Mouse (Mus musculus) myocyte (in vitro differentiated cells): ENCODE data around the gene Fcamr. TPM values are rescaled to one million over a fixed set of nuclear protein-coding genes. Genes with fewer than 3 reads are reported as not detected.

Source experiments
- H3K27me3 ChIP-seq: one replicate; pipeline ENCODE4 v1.6.1; 2011; ENCODE audit not compliant: control insufficient read depth, insufficient read depth, insufficient read length
- H3K36me3 ChIP-seq: one replicate; pipeline ENCODE4 v1.6.1; 2011; ENCODE audit not compliant: control insufficient read depth, insufficient read depth
- H3K4me2 ChIP-seq: one replicate; pipeline ENCODE4 v1.6.1; 2011; ENCODE audit warnings: low read depth, control low read depth
- H3K4me3 ChIP-seq: one replicate; pipeline ENCODE4 v1.5.1; 2011; ENCODE audit warnings: mild to moderate bottlenecking, control low read depth, moderate library complexity
- H3K79me2 ChIP-seq: one replicate; pipeline ENCODE4 v1.6.1; 2011; ENCODE audit not compliant: control insufficient read depth, insufficient read depth
- H3ac ChIP-seq: one replicate; pipeline ENCODE4 v1.6.1; 2011; ENCODE audit not compliant: control insufficient read depth, insufficient read length
- CEBPB ChIP-seq: IDR thresholded peaks from 2 replicates; pipeline ENCODE4 v1.6.1; 2011; ENCODE audit warnings: mild to moderate bottlenecking, moderate library complexity; ENCODE audit not compliant: poor library complexity, insufficient read depth, severe bottlenecking
- MAX ChIP-seq: IDR thresholded peaks from one replicate; pipeline ENCODE4 v1.6.1; 2011; ENCODE audit warnings: low read depth, mild to moderate bottlenecking, control low read depth
- MYOD1 ChIP-seq, 3 experiments: IDR thresholded peaks; one replicate each; pipeline ENCODE4 v1.6.1; 2011; ENCODE audit warnings: control low read depth in 2 of 3, low read depth in 2 of 3, mild to moderate bottlenecking in 2 of 3, moderate library complexity in 1 of 3; ENCODE audit not compliant: insufficient read length in 2 of 3, control insufficient read depth in 1 of 3
- MYOG ChIP-seq, 3 experiments: IDR thresholded peaks; one replicate each; pipeline ENCODE4 v1.6.1; 2011; ENCODE audit warnings: control low read depth in 2 of 3, low read depth in 2 of 3, mild to moderate bottlenecking in 2 of 3; ENCODE audit not compliant: insufficient read length in 2 of 3, control insufficient read depth in 1 of 3, insufficient read depth in 1 of 3
- POLR2AphosphoS2 ChIP-seq: IDR thresholded peaks from one replicate; pipeline ENCODE4 v1.6.1; 2011; ENCODE audit warnings: low read depth, control low read depth; ENCODE audit not compliant: insufficient read length
- REST ChIP-seq: IDR thresholded peaks from one replicate; pipeline ENCODE4 v1.6.1; 2011; ENCODE audit warnings: mild to moderate bottlenecking, control low read depth, moderate library complexity; ENCODE audit not compliant: insufficient read depth, insufficient read length
- TCF12 ChIP-seq: IDR thresholded peaks from one replicate; pipeline ENCODE4 v1.6.1; 2011; ENCODE audit warnings: mild to moderate bottlenecking, control low read depth; ENCODE audit not compliant: poor library complexity, insufficient read depth, severe bottlenecking
- TCF3 ChIP-seq: IDR thresholded peaks from one replicate; pipeline ENCODE4 v1.6.1; 2011; ENCODE audit warnings: low read depth, control low read depth; ENCODE audit not compliant: insufficient read length
- USF1 ChIP-seq: IDR thresholded peaks from one replicate; pipeline ENCODE4 v1.6.1; 2011; ENCODE audit warnings: low read depth, mild to moderate bottlenecking, control low read depth, moderate library complexity
- polyA plus RNA-seq: library from polyadenylated mRNA; unstranded; fragments of >200 nt; fragmentation: generic; extraction: Trizol; gene quantifications from one replicate; pipeline ENCODE4 v1.2.1, GENCODE M21; 2012; ENCODE audit warnings: missing spikeins

Gene Fcamr
- polyA plus RNA-seq, 1 experiment, result not detected

GRCm38 (mm10) chr1:130857456-130857855 lies 56.8 kb downstream of the Fcamr start:
- no peak overlapping the region for H3ac ChIP-seq
- no peaks in the 10 kb centered on the region for H3K36me3 ChIP-seq
- no peaks in the 10 kb centered on the region for H3K79me2 ChIP-seq
- no peak for TF ChIP-seq MAX
- no peak for TF ChIP-seq CEBPB
- TF ChIP-seq REST, result no peak
- no peak for TF ChIP-seq TCF12
- no peak for TF ChIP-seq POLR2AphosphoS2
- TF ChIP-seq TCF3, result no peak
- H3K27me3 ChIP-seq, result peaks cover 12% of the 10 kb centered on the region
- no peak overlapping the region for H3K4me2 ChIP-seq
- H3K4me3 ChIP-seq, result no peak overlapping the region

- H3ac ChIP-seq, result no peak overlapping the region
- TF ChIP-seq MYOD1 (IDR thresholded peaks at IDR 0.05; ENCODE audit: control insufficient read depth in 1 of 3, insufficient read length in 2 of 3, low read depth in 2 of 3) (peak in 1 of 3 experiments; percentile 61), MYOG (IDR thresholded peaks at IDR 0.05; ENCODE audit: control insufficient read depth in 1 of 3, insufficient read depth in 1 of 3, insufficient read length in 2 of 3, low read depth in 2 of 3) (no peak), USF1 (peak; percentile 19)
- H3K4me2 ChIP-seq, result no peak overlapping the region
- no peak overlapping the region for H3K4me3 ChIP-seq
- no peaks in the 10 kb centered on the region for H3K36me3 ChIP-seq
- no peaks in the 10 kb centered on the region for H3K79me2 ChIP-seq
- no peaks in the 10 kb centered on the region for H3K27me3 ChIP-seq
Observed at GRCm38 (mm10) chr1:130864238-130864637, 63.5 kb downstream of the Fcamr start.

Other genes with a start within 250 kb of the Fcamr start
- 0.06 TPM for gene Zp3r, start 171.3 kb upstream of the Fcamr start, polyA plus RNA-seq
- not detected for gene C4bp, start 139.3 kb upstream of the Fcamr start, polyA plus RNA-seq
- not detected for gene Gm29427, start 85.1 kb upstream of the Fcamr start, polyA plus RNA-seq
- gene Yod1, start 83.6 kb upstream of the Fcamr start, polyA plus RNA-seq, result 0.70 TPM
- gene Pfkfb2, start 71.6 kb upstream of the Fcamr start, polyA plus RNA-seq, result 2.6 TPM
- gene AA986860, start 68.9 kb upstream of the Fcamr start, polyA plus RNA-seq, result 1.2 TPM
- gene Pigr, start 25.8 kb downstream of the Fcamr start, polyA plus RNA-seq, result 0.01 TPM
- gene Fcmr, start 64.8 kb downstream of the Fcamr start, polyA plus RNA-seq, result not detected
- gene Il24, start 86.6 kb downstream of the Fcamr start, polyA plus RNA-seq, result not detected
- gene Il20, start 110.5 kb downstream of the Fcamr start, polyA plus RNA-seq, result not detected
- gene Il19, start 139.2 kb downstream of the Fcamr start, polyA plus RNA-seq, result 0.11 TPM
- not detected for gene Il10, start 218.9 kb downstream of the Fcamr start, polyA plus RNA-seq